Mouse (Mus musculus) forebrain, embryonic 11.5 days (tissue): ENCODE measurements around the gene Nxpe3. TPM values are rescaled to one million over a fixed set of nuclear protein-coding genes. Genes with fewer than 3 reads are reported as not detected.
A peak's percentile ranks its signal among the peaks of the same experiment; 100 is the strongest.

Source experiments
- ATAC-seq: fragments of 200-750 bp; cut with Nextera tagmentation; replicated peaks from 2 replicates; pipeline ENCODE4 v1.8.0; 2017; ENCODE audit warnings: moderate TSS enrichment; ENCODE audit not compliant: low FRiP score
- DNase-seq: peaks from one replicate; pipeline ENCODE4 v3.0.0-alpha.2; 2017; ENCODE audit warnings: low spot score
- H3K27ac ChIP-seq: fragments of 300-500 bp; sonication (generic); 2 replicates; pipeline ENCODE4 v1.5.1; 2014; ENCODE audit warnings: low read depth, low read length
- H3K27me3 ChIP-seq: fragments of 300-500 bp; sonication (generic); 2 replicates; pipeline ENCODE4 v1.6.1; 2014; ENCODE audit warnings: mild to moderate bottlenecking, low read length, mixed read lengths; ENCODE audit not compliant: control insufficient read depth, insufficient read depth
- H3K36me3 ChIP-seq: fragments of 300-500 bp; sonication (generic); 2 replicates; pipeline ENCODE4 v1.6.1; 2014; ENCODE audit warnings: mild to moderate bottlenecking, low read length, moderate library complexity, mixed read lengths; ENCODE audit not compliant: control insufficient read depth, insufficient read depth
- H3K4me1 ChIP-seq: fragments of 300-500 bp; sonication (generic); replicated peaks from 2 replicates; pipeline ENCODE4 v1.6.1; 2014; ENCODE audit warnings: low read length, mixed read lengths; ENCODE audit not compliant: control insufficient read depth, insufficient read depth
- H3K4me2 ChIP-seq: fragments of 300-500 bp; sonication (generic); 2 replicates; pipeline ENCODE4 v1.6.1; 2014; ENCODE audit warnings: low read depth, mild to moderate bottlenecking, low read length, moderate library complexity, mixed read lengths; ENCODE audit not compliant: severe bottlenecking
- H3K4me3 ChIP-seq: fragments of 300-500 bp; sonication (generic); 2 replicates; pipeline ENCODE4 v1.5.1; 2014; ENCODE audit warnings: low read depth, low read length
- H3K9ac ChIP-seq: fragments of 300-500 bp; sonication (generic); 2 replicates; pipeline ENCODE4 v1.6.1; 2014; ENCODE audit warnings: low read length
- H3K9me3 ChIP-seq: fragments of 300-500 bp; sonication (generic); 2 replicates; pipeline ENCODE4 v1.6.1; 2016; ENCODE audit warnings: low read length, mixed read lengths; ENCODE audit not compliant: control insufficient read depth
- WGBS: fragments of 180-500 bp; shearing (Covaris S2); extraction: QIAGEN DNeasy Blood & Tissue Kit; methylation state at CpG from one replicate; pipeline ENCODE4 v1.1.7; 2014; 5-methylcytosine and 5-hydroxymethylcytosine counted together
- polyA plus RNA-seq: library from polyadenylated mRNA; unstranded; fragments of >200 nt; fragmentation: Nextera tagmentation; extraction: Ambion mirVana; gene quantifications from 2 replicates; pipeline ENCODE4 v1.2.1, GENCODE M21; 2014

Nxpe3 gene
- polyA plus RNA-seq, 1 experiment from 2014 or later: 1.2 TPM

DNA sequence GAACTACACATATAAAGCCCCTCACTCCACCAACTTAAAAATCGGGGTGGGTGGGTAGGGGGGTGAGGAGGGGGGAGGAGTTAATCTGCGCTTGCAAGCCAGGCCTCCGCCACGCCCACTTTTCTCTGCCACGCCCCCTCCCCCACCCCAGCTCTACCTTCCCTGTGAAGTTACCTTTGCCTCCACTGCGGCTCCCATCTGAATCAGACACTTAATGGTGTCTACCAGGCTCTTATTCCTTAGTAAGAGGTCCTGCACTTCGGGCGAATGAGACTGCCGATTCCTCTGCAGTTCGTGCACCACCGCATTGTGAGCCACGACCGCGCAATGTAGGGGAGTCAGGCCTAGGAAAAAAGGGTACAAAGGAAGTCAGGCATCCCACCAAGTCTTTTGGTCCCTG, 79.6 kb downstream of the Nxpe3 start:
- H3K4me1 ChIP-seq: 0 out of 2 replicates have a peak, but pooled peaks cover under 1% of the 10 kb centered on the region
- no peak overlapping the region for H3K27ac ChIP-seq
- H3K9ac ChIP-seq: no peak overlapping the region
- no peaks in the 10 kb centered on the region; the same call in 1 of the 2 replicates for H3K36me3 ChIP-seq
- ATAC-seq (no peak), DNase-seq (no peak)
- no peak overlapping the region for H3K4me2 ChIP-seq
- no peak overlapping the region for H3K4me3 ChIP-seq
- 83% methylated on average over 14 of the region's 14 CpGs for WGBS
- H3K9me3 ChIP-seq: no peaks in the 10 kb centered on the region
- H3K27me3 ChIP-seq: no peaks in the 10 kb centered on the region

DNA sequence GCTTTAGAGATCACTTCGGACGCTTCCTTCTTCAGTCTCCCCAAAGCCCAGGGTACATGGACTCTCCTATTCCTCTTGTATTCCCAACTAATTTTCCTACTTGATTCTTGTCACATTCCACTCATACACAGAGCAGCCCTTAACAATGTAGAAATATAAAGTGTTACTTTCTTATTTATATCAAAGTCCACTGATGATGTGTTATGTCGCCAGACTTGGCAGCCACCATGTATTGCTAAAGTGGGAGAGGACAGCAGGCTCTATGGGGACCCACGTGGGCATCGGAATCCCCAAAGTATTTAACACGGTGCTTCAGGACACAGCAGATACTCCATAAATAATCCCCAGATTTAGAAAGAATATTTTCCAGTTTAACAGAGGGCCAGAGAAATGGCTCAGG, 80.4 kb downstream of the Nxpe3 start:
- H3K27me3 ChIP-seq: no peaks in the 10 kb centered on the region
- H3K9ac ChIP-seq: no peak overlapping the region
- ATAC-seq (no peak), DNase-seq (no peak)
- 90% methylated on average over 6 of the region's 6 CpGs for WGBS
- no peak overlapping the region for H3K4me2 ChIP-seq
- H3K4me1 ChIP-seq: no peaks in the 10 kb centered on the region
- no peaks in the 10 kb centered on the region for H3K9me3 ChIP-seq
- H3K36me3 ChIP-seq: no peaks in the 10 kb centered on the region; the same call in 1 of the 2 replicates
- no peak overlapping the region for H3K27ac ChIP-seq
- no peak overlapping the region for H3K4me3 ChIP-seq

DNA sequence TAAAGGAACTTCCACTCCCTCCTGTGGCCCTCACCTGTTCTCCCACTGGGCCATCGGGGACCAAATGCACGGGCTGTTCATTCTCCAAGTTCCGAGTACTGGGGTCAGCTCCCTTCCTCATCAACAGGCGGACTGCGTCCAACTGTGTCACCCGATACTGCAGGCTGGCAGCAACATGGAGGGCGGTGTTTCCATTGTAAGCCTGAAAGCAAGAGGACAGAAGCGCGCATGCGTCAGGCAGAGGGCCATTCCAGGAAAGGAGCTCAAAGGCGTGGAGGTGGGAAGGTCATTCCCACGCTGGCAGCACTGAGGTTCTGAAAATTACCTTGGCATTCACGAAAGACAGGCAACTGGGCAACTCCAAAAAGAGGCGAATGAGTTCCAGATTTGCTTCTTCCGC, 81.2 kb downstream of the Nxpe3 start:
- no peak for DNase-seq
- Histone ChIP-seq H3K27me3 (no peaks in the 10 kb centered on the region), H3K36me3 (no peaks in the 10 kb centered on the region; the same call in 1 of the 2 replicates), H3K4me1 (no peaks in the 10 kb centered on the region), H3K9me3 (no peaks in the 10 kb centered on the region), H3K27ac (no peak overlapping the region), H3K4me3 (no peak overlapping the region), H3K9ac (no peak overlapping the region), H3K4me2 (no peak overlapping the region)
- no peak for ATAC-seq
- 89% methylated on average over 15 of the region's 15 CpGs for WGBS

DNA sequence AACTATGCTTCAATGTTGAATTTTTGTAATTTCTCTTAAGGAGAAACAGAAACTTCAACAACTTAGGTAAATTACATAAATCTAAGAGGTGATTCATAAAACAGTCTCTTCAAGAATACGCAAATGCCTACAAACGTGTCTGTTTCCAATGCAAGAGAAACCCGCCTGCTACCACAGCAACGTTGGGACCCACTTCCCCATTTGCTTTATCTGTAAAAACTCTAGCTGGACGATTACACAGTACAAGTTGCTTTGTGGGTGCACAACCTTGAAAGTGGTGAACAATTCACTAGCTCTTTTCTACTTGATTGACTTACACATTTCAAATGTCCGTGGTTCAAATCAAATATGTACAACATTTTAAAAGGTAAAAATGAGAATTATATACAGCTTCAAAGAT, 83.3 kb downstream of the Nxpe3 start:
- no peak overlapping the region for H3K4me3 ChIP-seq
- ATAC-seq (no peak), DNase-seq (no peak)
- no peaks in the 10 kb centered on the region; the same call in 1 of the 2 replicates for H3K36me3 ChIP-seq
- no peaks in the 10 kb centered on the region for H3K4me1 ChIP-seq
- no peak overlapping the region for H3K4me2 ChIP-seq
- H3K9me3 ChIP-seq: no peaks in the 10 kb centered on the region
- no peaks in the 10 kb centered on the region for H3K27me3 ChIP-seq
- no peak overlapping the region for H3K27ac ChIP-seq
- H3K9ac ChIP-seq: no peak overlapping the region
- WGBS: 89% methylated on average over 6 of the region's 6 CpGs

DNA sequence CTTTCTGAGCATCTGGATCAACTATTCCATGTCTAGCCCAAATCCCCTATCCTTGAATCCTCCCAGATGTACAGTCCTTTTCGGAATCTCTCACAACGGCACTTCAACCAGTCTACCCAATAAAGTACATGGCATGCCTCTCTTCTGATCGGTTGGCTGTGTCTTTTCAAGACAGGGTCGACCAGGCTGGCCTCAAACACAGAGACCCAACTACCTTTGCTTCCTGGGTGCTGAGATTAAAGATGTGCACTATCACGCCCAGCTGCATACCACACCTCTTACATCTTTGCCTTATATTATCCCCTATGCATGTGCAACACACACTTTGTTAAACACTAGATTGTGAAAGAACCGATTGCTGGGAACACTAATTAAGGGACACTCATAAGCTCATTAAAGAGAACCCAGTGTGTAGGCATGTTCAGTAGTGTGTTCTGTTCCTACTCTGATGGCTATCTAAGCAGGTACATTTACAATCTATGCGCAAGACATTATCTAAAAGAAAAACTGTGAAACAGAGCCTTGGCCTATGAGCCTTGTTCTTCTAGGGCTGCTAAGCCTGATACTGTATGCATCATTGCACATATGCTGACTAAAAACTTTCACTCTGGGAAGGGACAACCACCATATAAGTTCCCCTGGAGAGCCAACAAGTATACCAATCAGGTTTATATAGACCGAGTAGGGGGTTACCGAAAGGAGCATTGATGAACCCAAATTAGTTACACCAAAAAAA, 85.1 kb downstream of the Nxpe3 start:
- Histone ChIP-seq H3K27me3 (no peaks in the 10 kb centered on the region), H3K9ac (no peak overlapping the region), H3K4me2 (no peak overlapping the region), H3K4me3 (no peak overlapping the region), H3K27ac (no peak overlapping the region), H3K36me3 (no peaks in the 10 kb centered on the region; the same call in 1 of the 2 replicates), H3K4me1 (no peaks in the 10 kb centered on the region), H3K9me3 (no peaks in the 10 kb centered on the region)
- ATAC-seq (no peak), DNase-seq (no peak)
- 93% methylated on average over 9 of the region's 9 CpGs for WGBS

DNA sequence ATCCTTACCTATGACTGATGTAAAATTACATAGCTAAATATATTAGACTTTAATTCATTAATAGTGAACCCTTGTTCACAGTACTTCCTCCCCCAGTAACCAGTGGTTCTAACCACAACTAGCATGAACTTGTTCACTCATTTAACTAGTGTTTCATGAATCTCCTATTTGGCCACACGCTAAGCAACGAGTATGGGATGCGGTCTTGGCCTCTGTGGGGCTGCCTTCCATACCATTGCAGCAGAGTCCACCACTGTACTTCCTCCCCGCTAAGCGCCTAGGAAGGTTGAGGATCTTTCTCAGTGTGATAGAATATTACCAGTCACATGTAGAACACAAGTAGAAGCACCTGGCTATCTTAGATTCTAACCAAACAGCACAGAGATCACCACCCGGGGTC, 85.7 kb downstream of the Nxpe3 start:
- Histone ChIP-seq H3K9me3 (no peaks in the 10 kb centered on the region), H3K4me3 (no peak overlapping the region), H3K27me3 (no peaks in the 10 kb centered on the region), H3K4me2 (no peak overlapping the region), H3K36me3 (no peaks in the 10 kb centered on the region; the same call in 1 of the 2 replicates), H3K9ac (no peak overlapping the region), H3K27ac (no peak overlapping the region), H3K4me1 (no peaks in the 10 kb centered on the region)
- 97% methylated on average over 6 of the region's 6 CpGs for WGBS
- ATAC-seq (no peak), DNase-seq (no peak)

DNA sequence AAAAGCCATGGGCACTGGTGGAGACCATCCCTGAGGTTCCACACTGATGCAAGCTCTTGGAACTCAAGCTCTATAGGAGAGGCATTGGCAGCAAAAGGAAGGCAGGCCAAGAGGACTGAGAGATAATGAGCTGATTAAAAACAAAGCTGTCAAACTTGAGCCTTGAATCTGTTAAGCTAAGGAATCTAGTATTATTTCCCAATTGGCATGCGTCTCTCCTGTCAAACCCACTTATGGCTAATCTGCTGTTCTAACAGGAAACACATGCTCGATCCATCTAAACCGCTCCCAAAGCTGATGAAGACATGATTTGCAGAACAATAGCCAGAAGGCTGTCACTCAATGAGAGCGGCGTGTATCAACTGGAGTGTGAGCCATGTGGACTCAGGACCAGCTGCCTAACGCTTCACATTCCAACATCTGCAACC, 87.6 kb downstream of the Nxpe3 start:
- DNase-seq: no peak
- Histone ChIP-seq H3K4me1 (no peaks in the 10 kb centered on the region), H3K4me2 (no peak overlapping the region), H3K36me3 (no peaks in the 10 kb centered on the region; the same call in 1 of the 2 replicates), H3K27me3 (no peaks in the 10 kb centered on the region), H3K9me3 (no peaks in the 10 kb centered on the region), H3K4me3 (no peak overlapping the region), H3K27ac (no peak overlapping the region), H3K9ac (no peak overlapping the region)
- 70% methylated on average over 6 of the region's 6 CpGs for WGBS
- 0 out of 2 replicates have a peak, but pooled peaks have one; percentile 39 for ATAC-seq

DNA sequence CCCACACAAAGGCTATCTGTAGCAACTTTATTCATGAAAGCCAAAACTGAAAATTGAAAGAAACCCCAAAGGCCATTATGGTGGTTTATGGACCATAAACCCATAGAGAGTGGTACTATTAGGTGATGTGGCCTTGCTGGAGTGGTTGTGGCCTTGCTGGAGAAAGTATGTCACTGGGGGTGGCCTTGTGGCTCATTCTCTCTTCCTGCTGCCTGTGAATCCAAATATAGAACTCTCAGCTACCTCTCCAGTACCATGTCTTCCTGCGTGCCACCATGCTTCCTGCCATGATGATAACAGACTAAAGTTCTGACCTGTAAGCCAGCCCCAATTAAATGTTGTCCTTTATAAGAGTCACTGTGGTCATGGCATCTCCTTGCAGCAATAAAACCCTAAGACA, 90.3 kb downstream of the Nxpe3 start:
- H3K4me2 ChIP-seq: no peak overlapping the region
- H3K9ac ChIP-seq: no peak overlapping the region
- WGBS: 100% methylated on average over 1 of the region's 1 CpGs
- H3K27ac ChIP-seq: no peak overlapping the region
- DNase-seq (no peak), ATAC-seq (no peak)
- H3K27me3 ChIP-seq: no peaks in the 10 kb centered on the region
- no peaks in the 10 kb centered on the region for H3K9me3 ChIP-seq
- no peaks in the 10 kb centered on the region for H3K36me3 ChIP-seq
- H3K4me1 ChIP-seq: no peaks in the 10 kb centered on the region
- no peak overlapping the region for H3K4me3 ChIP-seq

DNA sequence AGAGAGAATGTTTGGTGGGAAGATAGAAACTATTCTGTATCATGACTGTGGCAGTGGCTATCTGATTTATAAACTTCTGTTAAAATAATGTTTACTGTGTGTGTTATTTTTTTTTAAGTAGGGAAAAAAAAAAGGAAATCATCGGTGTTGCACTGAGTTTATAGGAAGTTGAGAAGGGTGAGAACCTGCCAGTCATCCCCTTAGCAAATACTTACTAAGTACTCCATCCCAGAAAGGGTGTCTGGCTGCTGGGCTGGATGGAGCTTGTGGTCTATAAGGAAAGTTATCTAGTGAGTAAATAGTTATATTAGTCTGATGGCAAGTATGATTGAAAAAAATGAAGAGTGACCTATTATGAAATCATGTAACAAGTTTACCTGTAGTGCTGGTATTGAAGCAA, 93.5 kb downstream of the Nxpe3 start:
- no peak overlapping the region for H3K9ac ChIP-seq
- H3K4me2 ChIP-seq: no peak overlapping the region
- DNase-seq: no peak
- H3K9me3 ChIP-seq: no peaks in the 10 kb centered on the region
- H3K36me3 ChIP-seq: no peaks in the 10 kb centered on the region
- WGBS: 94% methylated on average over 1 of the region's 1 CpGs
- no peak overlapping the region for H3K27ac ChIP-seq
- no peaks in the 10 kb centered on the region for H3K27me3 ChIP-seq
- H3K4me1 ChIP-seq: no peaks in the 10 kb centered on the region
- no peak overlapping the region for H3K4me3 ChIP-seq
- ATAC-seq: no peak
